Mouse (Mus musculus) intestine, postnatal 0 days (tissue): Measurements from ENCODE around the gene Ramp2. TPM values are rescaled to one million over a fixed set of nuclear protein-coding genes. Genes with fewer than 3 reads are reported as not detected.

Experiments
- ATAC-seq: fragments of 200-750 bp; cut with Nextera tagmentation; 2 replicates; pipeline ENCODE4 v1.8.0; 2017; ENCODE audit warnings: mild to moderate bottlenecking, moderate TSS enrichment, moderate library complexity
- H3K27ac ChIP-seq: fragments of 300-500 bp; sonication (generic); 2 replicates; pipeline ENCODE4 v1.5.1; 2014; ENCODE audit warnings: mild to moderate bottlenecking, low read depth, low read length, moderate library complexity
- H3K27me3 ChIP-seq: fragments of 300-500 bp; sonication (generic); replicated peaks from 2 replicates; pipeline ENCODE4 v1.6.1; 2014; ENCODE audit warnings: low read length, mixed read lengths; ENCODE audit not compliant: control insufficient read depth, insufficient read depth
- H3K36me3 ChIP-seq: fragments of 300-500 bp; sonication (generic); 2 replicates; pipeline ENCODE4 v1.6.1; 2014; ENCODE audit warnings: mild to moderate bottlenecking, moderate library complexity; ENCODE audit not compliant: control insufficient read depth, insufficient read depth
- H3K4me1 ChIP-seq: fragments of 300-500 bp; sonication (generic); replicated peaks from 2 replicates; pipeline ENCODE4 v1.6.1; 2014; ENCODE audit warnings: antibody characterized with exemption, low read length, mixed read lengths; ENCODE audit not compliant: control insufficient read depth, insufficient read depth
- H3K4me2 ChIP-seq: fragments of 300-500 bp; sonication (generic); replicated peaks from 2 replicates; pipeline ENCODE4 v1.6.1; 2014; ENCODE audit warnings: low read depth, mild to moderate bottlenecking, moderate library complexity
- H3K4me3 ChIP-seq: fragments of 300-500 bp; sonication (generic); 2 replicates; pipeline ENCODE4 v1.5.1; 2014; ENCODE audit warnings: low read depth, low read length
- H3K9ac ChIP-seq: fragments of 300-500 bp; sonication (generic); 2 replicates; pipeline ENCODE4 v1.6.1; 2014; ENCODE audit warnings: mild to moderate bottlenecking, low read depth, low read length
- H3K9me3 ChIP-seq: fragments of 300-500 bp; sonication (generic); 2 replicates; pipeline ENCODE4 v1.6.1; 2016; ENCODE audit warnings: mixed run types; ENCODE audit not compliant: control insufficient read depth
- CTCF ChIP-seq: sonication (generic); IDR thresholded peaks from 2 replicates; pipeline ENCODE4 v1.5.1; 2016; ENCODE audit warnings: low read depth, mild to moderate bottlenecking, control low read depth, antibody characterized with exemption, moderate library complexity
- WGBS: fragments of 180-500 bp; shearing (Covaris S2); extraction: QIAGEN DNeasy Blood & Tissue Kit; methylation state at CpG from one replicate; pipeline ENCODE4 v1.1.7; 2014; 5-methylcytosine and 5-hydroxymethylcytosine counted together
- polyA plus RNA-seq: library from polyadenylated mRNA; unstranded; fragments of >200 nt; fragmentation: Nextera tagmentation; extraction: Ambion mirVana; gene quantifications from 2 replicates; pipeline ENCODE4 v1.2.1, GENCODE M21; 2015

The Ramp2 gene
- polyA plus RNA-seq, 1 experiment from 2014 or later: 74.7 TPM

GRCm38 (mm10) chr11:101218436-101219055 lies 27.3 kb upstream of the Ramp2 start:
- Histone ChIP-seq H3K4me3 (no peak overlapping the region), H3K4me2 (no peak overlapping the region), H3K27me3 (no peaks in the 10 kb centered on the region), H3K36me3 (peaks cover 32% of the 10 kb centered on the region), H3K27ac (no peak overlapping the region), H3K9me3 (no peaks in the 10 kb centered on the region), H3K4me1 (peaks cover 9% of the 10 kb centered on the region; the same call in 1 of the 2 replicates), H3K9ac (no peak overlapping the region)
- no peak for TF ChIP-seq CTCF
- no peak for ATAC-seq
- WGBS: 82% methylated on average over 10 of the region's 10 CpGs

GRCm38 (mm10) chr11:101220853-101221252 lies 25.0 kb upstream of the Ramp2 start:
- TF ChIP-seq CTCF: no peak
- Histone ChIP-seq H3K4me1 (peaks cover 9% of the 10 kb centered on the region; the same call in 1 of the 2 replicates), H3K9ac (no peak overlapping the region), H3K9me3 (no peaks in the 10 kb centered on the region), H3K27me3 (no peaks in the 10 kb centered on the region), H3K36me3 (peaks cover 11% of the 10 kb centered on the region), H3K4me2 (no peak overlapping the region), H3K4me3 (no peak overlapping the region), H3K27ac (peak overlapping the region; percentile 76)
- peak; percentile 77 for ATAC-seq
- 32% methylated on average over 2 of the region's 2 CpGs for WGBS

GRCm38 (mm10) chr11:101221306-101221986 lies 24.4 kb upstream of the Ramp2 start:
- peak; percentile 14; the same call in 1 of the 2 replicates for ATAC-seq
- Histone ChIP-seq H3K27ac (peak overlapping the region; percentile 76), H3K9ac (no peak overlapping the region), H3K9me3 (no peaks in the 10 kb centered on the region), H3K27me3 (no peaks in the 10 kb centered on the region), H3K36me3 (peaks cover 8% of the 10 kb centered on the region; the same call in 1 of the 2 replicates), H3K4me3 (no peak overlapping the region), H3K4me2 (no peak overlapping the region), H3K4me1 (peaks cover 9% of the 10 kb centered on the region; the same call in 1 of the 2 replicates)
- no peak for TF ChIP-seq CTCF
- WGBS: 61% methylated on average over 8 of the region's 8 CpGs

- Histone ChIP-seq H3K27me3 (no peaks in the 10 kb centered on the region), H3K4me2 (no peak overlapping the region), H3K9ac (no peak overlapping the region), H3K4me3 (no peak overlapping the region), H3K36me3 (no peaks in the 10 kb centered on the region), H3K27ac (no peak overlapping the region), H3K4me1 (peaks cover 9% of the 10 kb centered on the region; the same call in 1 of the 2 replicates), H3K9me3 (no peaks in the 10 kb centered on the region)
- no peak for ATAC-seq
- no peak for TF ChIP-seq CTCF
- WGBS: 78% methylated on average over 3 of the region's 3 CpGs
Observed at GRCm38 (mm10) chr11:101224337-101224736, 21.5 kb upstream of the Ramp2 start.

- Histone ChIP-seq H3K36me3 (no peaks in the 10 kb centered on the region), H3K4me3 (peak overlapping the region; percentile 76), H3K9me3 (no peaks in the 10 kb centered on the region), H3K9ac (peak overlapping the region; percentile 79), H3K27me3 (no peaks in the 10 kb centered on the region), H3K4me1 (peaks cover 7% of the 10 kb centered on the region; the same call in 1 of the 2 replicates), H3K27ac (peak overlapping the region; percentile 65), H3K4me2 (peak overlapping the region; percentile 90)
- ATAC-seq: no peak
- no peak for TF ChIP-seq CTCF
- WGBS: 15% methylated on average over 25 of the region's 25 CpGs
Observed at GRCm38 (mm10) chr11:101225331-101226064, 20.3 kb upstream of the Ramp2 start.
